Mouse (Mus musculus): ENCODE measurements around the gene Cfap43. TPM values are rescaled to one million over a fixed set of nuclear protein-coding genes. Genes with fewer than 3 reads are reported as not detected.

Cfap43 gene
- polyA plus RNA-seq, 1 experiment from 2014 or later: 0.09 TPM

DNA sequence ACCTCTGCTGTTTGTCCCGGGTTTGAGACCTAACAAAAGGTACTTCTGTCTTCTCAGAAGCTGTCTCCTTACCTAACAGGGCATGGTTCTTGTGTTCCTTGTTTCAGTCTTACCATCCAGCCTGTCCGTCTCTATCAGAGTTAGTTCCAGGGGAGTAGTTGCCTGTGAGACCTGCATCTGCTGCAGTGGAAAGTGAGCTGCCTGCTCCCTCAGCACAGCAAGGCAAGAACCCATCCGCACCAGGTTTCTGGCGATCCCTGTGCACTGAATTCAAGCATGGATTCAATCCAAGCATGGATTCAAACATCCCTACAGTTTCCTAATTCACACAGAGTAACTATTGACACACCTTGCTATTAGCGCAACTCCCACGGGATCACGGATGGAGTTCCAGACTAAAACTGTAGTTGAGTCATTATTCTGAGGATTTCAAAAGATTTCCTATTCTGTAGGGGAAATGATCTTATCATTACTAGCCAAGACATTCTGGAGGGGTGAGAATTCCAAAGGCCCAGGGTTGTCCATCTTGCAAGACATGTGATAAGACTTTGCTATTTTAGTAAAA, 48.9 kb downstream of the Cfap43 start:
- Histone ChIP-seq H3K9me3 (replicated peaks) (no peaks in the 10 kb centered on the region), H3K27me3 (ENCODE audit: low read depth, poor library complexity, severe bottlenecking) (no peaks in the 10 kb centered on the region), H3K36me3 (no peaks in the 10 kb centered on the region), H3K4me3 (no peak overlapping the region), H3K4me1 (peaks cover 21% of the 10 kb centered on the region), H3K27ac (peak overlapping the region; percentile 56; the same call in 1 of the 2 replicates)
- DNase-seq (ENCODE audit: low spot score): no peak
- WGBS: 84% methylated on average over 7 of the region's 7 CpGs

DNA sequence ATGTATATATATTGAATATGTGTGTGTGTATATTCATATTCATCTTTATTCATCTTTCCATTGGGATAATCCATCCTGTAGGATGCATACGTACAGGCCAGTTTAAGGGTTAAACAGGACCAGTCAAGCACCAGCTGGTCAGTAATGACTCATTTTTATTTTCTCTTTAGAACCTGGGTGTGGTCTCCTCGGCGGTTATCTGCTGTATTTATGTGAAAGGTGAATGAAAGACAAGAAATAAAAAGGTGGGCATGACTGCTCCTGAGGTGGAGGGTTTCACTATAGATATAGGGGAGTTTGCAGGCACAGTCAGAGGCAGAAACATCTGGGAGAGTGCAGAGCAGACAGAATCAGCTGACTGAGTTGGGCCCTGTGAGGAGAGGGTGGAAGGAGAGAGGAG, 49.6 kb downstream of the Cfap43 start:
- no peaks in the 10 kb centered on the region for H3K27me3 ChIP-seq (ENCODE audit: low read depth, poor library complexity, severe bottlenecking)
- 69% methylated on average over 3 of the region's 3 CpGs for WGBS
- no peaks in the 10 kb centered on the region for H3K9me3 ChIP-seq (replicated peaks)
- peaks cover 3% of the 10 kb centered on the region for H3K36me3 ChIP-seq
- H3K27ac ChIP-seq: peak overlapping the region; percentile 56; the same call in 1 of the 2 replicates
- H3K4me3 ChIP-seq: no peak overlapping the region
- DNase-seq (ENCODE audit: low spot score): no peak
- H3K4me1 ChIP-seq: peaks cover 27% of the 10 kb centered on the region

DNA sequence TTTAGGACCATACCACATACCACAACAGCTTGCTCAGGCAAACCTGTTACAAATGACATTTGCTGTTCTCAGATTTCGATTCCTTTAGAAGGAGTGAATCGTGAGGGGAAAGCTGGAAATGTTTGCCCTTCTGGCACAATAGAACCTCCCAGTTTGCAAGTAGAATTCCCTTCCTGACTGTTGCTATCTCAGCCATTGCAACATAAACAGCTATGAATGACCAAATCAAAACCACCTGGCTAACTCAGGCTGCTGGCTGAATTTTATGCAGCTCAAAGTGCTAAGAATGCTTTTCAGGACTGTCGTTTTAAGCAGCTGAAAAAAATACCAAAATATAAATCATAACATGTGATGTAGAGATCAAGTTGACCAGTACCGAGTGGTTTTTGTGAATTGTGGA, 50.1 kb downstream of the Cfap43 start:
- Histone ChIP-seq H3K4me1 (peaks cover 27% of the 10 kb centered on the region), H3K27me3 (ENCODE audit: low read depth, poor library complexity, severe bottlenecking) (no peaks in the 10 kb centered on the region), H3K27ac (peak overlapping the region; percentile 56; the same call in 1 of the 2 replicates), H3K9me3 (replicated peaks) (no peaks in the 10 kb centered on the region), H3K4me3 (no peak overlapping the region), H3K36me3 (peaks cover 9% of the 10 kb centered on the region)
- WGBS: 62% methylated on average over 4 of the region's 4 CpGs
- no peak for DNase-seq (ENCODE audit: low spot score)

DNA sequence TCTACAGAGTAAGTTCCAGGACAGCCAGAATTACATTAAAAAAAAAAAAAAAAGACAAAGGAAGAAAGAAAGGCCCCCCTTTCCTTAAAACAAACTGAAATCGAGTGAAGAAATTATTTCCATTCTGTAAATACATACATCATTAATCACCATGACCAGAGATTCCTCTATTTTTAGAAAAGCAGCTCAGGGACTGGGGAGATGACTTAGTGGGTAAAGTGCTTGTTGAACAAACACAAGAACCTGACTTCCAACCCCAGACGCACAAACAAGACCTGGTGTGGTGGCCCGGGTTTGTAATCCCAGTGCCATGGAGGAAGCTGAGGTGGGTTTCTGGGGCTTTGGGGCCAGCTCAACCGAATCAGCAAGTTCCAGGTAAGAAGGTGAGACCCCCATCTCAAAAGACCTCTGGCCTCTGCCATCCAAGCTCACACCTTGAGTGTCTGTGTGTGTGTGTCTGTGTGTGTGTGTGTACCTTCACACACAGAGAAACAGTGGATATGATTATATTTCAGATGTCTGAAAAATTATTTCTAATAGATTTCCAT, 51.4 kb downstream of the Cfap43 start:
- no peak overlapping the region for H3K4me3 ChIP-seq
- no peak for DNase-seq (ENCODE audit: low spot score)
- peaks cover 27% of the 10 kb centered on the region for H3K4me1 ChIP-seq
- no peak overlapping the region for H3K27ac ChIP-seq
- 76% methylated on average over 4 of the region's 4 CpGs for WGBS
- no peaks in the 10 kb centered on the region for H3K27me3 ChIP-seq (ENCODE audit: low read depth, poor library complexity, severe bottlenecking)
- no peaks in the 10 kb centered on the region for H3K9me3 ChIP-seq (replicated peaks)
- peaks cover 20% of the 10 kb centered on the region for H3K36me3 ChIP-seq

DNA sequence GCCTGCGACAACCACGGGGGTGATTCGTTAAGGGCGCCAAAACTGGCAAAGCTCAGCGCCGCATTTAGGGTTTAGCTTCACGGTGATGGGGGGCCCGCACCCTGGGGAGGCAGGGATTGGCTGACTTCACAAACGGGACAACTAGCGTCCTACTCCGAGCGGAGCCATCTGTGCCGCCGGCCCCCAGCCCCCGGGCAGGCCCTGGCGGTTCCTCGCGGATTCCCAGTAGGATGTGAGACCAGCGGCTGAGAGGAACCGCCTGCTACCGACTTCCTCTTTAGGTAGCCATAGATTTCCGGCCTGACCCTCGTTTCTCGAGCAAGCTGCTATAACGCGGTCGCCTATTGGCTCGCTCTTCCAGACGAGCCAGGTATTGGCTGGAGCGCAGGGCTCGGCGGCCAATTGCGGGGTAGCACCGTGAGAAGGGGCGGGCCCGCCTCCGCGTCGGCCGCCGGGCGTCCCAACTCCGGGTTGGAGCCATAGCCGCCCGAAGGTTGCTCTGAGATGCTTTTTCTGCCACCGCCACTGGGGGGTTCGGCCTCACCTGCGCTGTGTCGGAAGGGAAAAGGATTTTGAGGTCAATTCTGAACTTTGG, 53.6 kb downstream of the Cfap43 start, which contains the start of gene Gsto2:
Gene Gsto2, plus strand, starts transcription at position 182 of the 595 bp plus-strand sequence.
- peaks cover 41% of the 10 kb centered on the region for H3K36me3 ChIP-seq
- WGBS: under 1% methylated on average over 49 of the region's 49 CpGs

DNA sequence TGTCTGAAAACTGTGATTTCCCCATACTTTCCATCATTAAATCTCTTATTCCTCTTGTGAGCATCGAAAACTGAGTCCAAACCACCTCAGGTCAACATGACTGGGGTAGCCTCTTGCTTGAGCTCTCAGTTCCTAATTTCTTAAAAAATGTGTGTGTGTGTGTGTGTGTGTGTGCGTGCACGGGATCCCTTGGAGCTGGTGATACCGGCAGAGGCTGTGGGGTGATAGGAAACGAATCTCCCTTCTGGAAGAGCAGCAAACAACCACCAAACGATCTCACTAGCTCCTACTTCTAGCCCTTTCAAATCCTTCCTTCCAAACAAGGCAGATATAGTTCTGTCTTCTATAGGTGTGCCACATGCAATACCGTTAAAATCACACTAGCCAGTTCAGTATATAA, 54.4 kb downstream of the Cfap43 start:
- Histone ChIP-seq H3K27me3 (ENCODE audit: low read depth, poor library complexity, severe bottlenecking) (no peaks in the 10 kb centered on the region), H3K4me3 (peak overlapping the region; percentile 77), H3K4me1 (peaks cover 22% of the 10 kb centered on the region), H3K27ac (peak overlapping the region; percentile 98), H3K9me3 (replicated peaks) (no peaks in the 10 kb centered on the region), H3K36me3 (peaks cover 48% of the 10 kb centered on the region)
- no peak for DNase-seq (ENCODE audit: low spot score)
- WGBS: 82% methylated on average over 7 of the region's 7 CpGs

More for the DNA sequence above, 53.6 kb downstream of the Cfap43 start, which contains the start of gene Gsto2:
- Histone ChIP-seq H3K27ac (peak within 1 kb of the TSS; percentile 98), H3K4me1 (peaks cover 27% of the 10 kb centered on the region), H3K4me3 (peak within 1 kb of the TSS; percentile 77), H3K9me3 (replicated peaks) (no peaks in the 10 kb centered on the region), H3K27me3 (ENCODE audit: low read depth, poor library complexity, severe bottlenecking) (no peaks in the 10 kb centered on the region)
- peak; percentile 96 for DNase-seq (ENCODE audit: low spot score)

DNA sequence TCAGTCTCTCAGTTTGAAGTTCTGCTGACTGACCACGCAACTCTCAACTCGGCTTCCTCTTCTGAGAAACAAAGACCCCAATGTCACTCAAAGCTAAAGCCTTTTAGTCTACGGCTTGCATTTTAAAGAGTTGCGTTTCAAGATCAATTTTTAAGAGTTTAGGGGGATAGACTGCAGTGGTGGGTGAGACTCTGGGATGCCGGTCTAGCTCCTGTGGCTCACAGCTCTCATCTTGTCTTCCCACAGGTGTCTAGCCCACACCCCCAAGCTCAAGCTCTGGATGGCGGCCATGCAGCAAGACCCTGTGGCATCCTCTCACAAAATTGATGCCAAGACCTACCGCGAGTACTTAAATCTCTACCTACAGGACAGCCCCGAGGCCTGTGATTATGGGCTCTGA, 55.0 kb downstream of the Cfap43 start:
- no peak for DNase-seq (ENCODE audit: low spot score)

DNA sequence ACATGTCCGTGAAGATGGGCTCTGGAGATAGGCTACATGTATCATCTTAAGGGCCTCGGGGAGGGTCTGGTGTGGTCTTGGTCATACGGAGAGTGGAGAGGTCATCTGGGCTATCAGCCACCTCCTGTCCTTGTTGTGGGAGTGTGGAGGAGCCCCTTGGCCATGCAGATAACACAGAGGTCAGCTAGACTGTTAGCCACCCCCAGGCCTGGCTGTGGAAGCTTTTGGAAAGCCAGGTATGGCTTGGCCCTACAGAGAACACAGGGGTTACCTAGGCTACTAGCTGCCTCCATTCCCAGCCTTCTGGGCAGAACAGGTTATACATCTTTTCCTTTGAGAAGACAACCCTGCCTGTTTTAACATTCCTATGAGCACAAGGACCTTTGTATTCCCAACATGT, 56.5 kb downstream of the Cfap43 start:
- WGBS: 98% methylated on average over 3 of the region's 3 CpGs
- DNase-seq (ENCODE audit: low spot score): no peak
- Histone ChIP-seq H3K9me3 (replicated peaks) (no peaks in the 10 kb centered on the region), H3K36me3 (peaks cover 70% of the 10 kb centered on the region), H3K27me3 (ENCODE audit: low read depth, poor library complexity, severe bottlenecking) (no peaks in the 10 kb centered on the region), H3K4me1 (peaks cover 7% of the 10 kb centered on the region), H3K27ac (no peak overlapping the region), H3K4me3 (no peak overlapping the region)

More for the DNA sequence above, 55.0 kb downstream of the Cfap43 start:
- no peak overlapping the region for H3K27ac ChIP-seq
- peaks cover 16% of the 10 kb centered on the region for H3K4me1 ChIP-seq
- 96% methylated on average over 9 of the region's 9 CpGs for WGBS
- H3K4me3 ChIP-seq: no peak overlapping the region
- H3K27me3 ChIP-seq (ENCODE audit: low read depth, poor library complexity, severe bottlenecking): no peaks in the 10 kb centered on the region
- no peaks in the 10 kb centered on the region for H3K9me3 ChIP-seq (replicated peaks)
- H3K36me3 ChIP-seq: peaks cover 55% of the 10 kb centered on the region

DNA sequence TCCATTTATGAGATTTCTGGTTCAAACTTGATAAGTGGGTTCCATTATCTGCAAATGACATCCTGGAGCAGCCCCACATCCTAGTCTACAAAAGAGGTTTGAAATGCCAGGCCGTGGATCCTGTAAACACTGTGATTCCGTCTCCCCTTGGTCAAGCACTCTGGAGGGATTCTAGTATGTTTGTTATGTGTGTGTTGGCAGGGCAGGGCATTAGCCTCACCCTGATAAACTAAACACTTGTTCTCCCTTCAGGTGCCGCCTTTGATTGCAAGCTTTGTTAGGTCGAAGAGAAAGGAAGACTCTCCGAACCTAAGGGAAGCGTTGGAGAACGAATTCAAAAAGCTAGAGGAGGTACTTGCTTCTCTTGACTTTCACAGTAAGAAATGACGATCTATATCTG, 59.9 kb downstream of the Cfap43 start:
- peaks cover 66% of the 10 kb centered on the region for H3K36me3 ChIP-seq
- 93% methylated on average over 8 of the region's 8 CpGs for WGBS

DNA sequence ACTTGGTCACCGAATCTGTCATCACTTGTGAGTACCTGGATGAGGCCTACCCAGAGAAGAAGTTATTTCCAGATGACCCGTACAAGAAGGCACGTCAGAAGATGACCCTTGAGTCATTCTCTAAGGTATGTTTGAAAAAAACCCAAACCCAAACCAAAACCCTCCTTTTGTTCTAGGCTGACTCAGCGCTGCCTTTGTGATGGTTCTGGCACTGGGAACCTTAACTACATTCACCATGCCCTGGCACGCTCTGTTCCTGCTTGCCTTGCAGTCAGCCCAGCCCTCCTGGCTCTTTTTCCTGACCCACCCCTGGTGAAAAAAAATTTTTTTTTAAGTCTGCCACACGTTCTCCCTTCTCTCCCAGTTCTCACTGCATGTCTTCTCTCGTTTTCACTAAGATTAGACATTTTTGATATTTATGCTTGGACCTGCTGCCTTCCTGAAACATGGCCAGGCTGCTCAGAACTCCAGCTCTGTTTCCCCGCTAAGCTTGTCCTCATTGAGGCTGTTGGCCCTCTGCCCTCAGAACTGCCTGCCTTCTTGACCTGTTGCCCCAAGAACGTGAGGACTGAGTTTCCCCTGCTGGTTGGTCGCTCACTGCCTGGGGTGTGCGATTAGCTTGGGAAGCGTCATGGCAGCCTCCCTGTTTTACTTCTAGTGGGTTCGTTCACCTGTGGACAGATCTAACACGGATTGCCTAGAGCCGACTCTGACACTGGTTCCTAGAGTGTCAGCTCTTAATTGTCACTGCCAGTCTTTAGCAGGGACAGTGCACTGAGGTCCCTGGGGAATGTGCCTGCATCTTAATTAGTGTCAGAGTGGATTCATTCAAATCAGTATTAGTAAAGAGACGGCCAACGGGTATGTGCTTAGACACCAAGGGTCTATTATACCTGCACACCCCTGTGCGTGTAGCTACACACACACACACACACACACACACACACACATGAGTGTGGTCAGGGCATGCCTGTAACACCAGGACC, 60.8 kb downstream of the Cfap43 start:
- Histone ChIP-seq H3K36me3 (peaks cover 57% of the 10 kb centered on the region), H3K4me3 (no peak overlapping the region)

More for the DNA sequence above, 59.9 kb downstream of the Cfap43 start:
- Histone ChIP-seq H3K27ac (no peak overlapping the region), H3K4me3 (no peak overlapping the region), H3K4me1 (peaks cover 18% of the 10 kb centered on the region), H3K9me3 (replicated peaks) (no peaks in the 10 kb centered on the region), H3K27me3 (ENCODE audit: low read depth, poor library complexity, severe bottlenecking) (no peaks in the 10 kb centered on the region)
- DNase-seq (ENCODE audit: low spot score): no peak

DNA sequence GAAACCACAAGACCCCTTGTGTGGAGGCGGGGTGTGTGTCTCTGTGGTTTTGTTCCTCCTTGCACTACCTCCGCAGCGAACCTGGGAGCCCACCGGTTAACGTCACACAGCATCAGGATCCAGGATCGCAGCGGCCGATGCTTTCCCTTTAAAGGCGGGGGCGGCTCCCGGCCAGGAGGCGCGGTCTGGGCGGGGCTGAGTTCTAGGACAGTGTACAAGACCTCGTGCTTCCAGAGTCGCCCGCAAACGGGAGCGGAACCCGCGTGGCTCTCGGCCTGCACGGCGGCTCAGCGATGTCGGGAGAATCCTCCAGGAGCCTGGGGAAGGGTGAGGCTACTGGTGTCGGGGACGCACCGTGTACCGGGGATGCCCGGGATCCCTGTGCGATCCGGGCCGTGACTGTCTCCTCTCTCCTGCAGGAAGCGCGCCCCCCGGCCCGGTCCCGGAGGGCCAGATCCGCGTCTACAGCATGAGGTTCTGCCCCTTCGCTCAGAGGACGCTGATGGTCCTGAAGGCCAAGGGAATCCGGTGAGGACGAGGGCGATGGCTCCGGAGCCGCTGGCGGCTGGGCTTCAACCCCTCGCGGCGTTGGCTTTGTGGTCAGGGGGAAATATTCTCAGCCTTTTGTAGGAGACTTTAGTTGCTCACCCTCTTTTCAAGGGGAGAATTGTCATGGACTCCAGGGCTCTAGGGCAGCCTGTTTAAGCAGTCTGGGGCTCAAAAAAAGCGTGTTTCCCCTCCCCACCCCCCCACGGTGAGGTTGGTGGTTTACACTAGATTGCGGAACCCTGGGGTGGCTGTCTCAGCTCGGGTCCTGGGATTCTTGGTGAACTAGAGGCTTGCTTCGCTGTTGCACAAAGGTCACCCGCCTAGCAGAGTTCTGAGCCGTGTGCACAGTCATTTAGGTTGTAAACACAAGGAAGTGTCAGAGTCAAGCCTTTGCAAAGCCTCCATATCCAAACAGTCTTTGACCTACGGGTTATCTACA, 64.0 kb downstream of the Cfap43 start, which contains the start of gene Gsto1:
Gene Gsto1, plus strand, starts transcription at position 175 of the 988 bp plus-strand sequence.
- Histone ChIP-seq H3K27ac (peak within 1 kb of the TSS; percentile 92), H3K36me3 (peaks cover 28% of the 10 kb centered on the region), H3K27me3 (ENCODE audit: low read depth, poor library complexity, severe bottlenecking) (no peaks in the 10 kb centered on the region), H3K4me3 (peak within 1 kb of the TSS; percentile 79), H3K9me3 (replicated peaks) (no peaks in the 10 kb centered on the region), H3K4me1 (peaks cover 29% of the 10 kb centered on the region)
- under 1% methylated on average over 60 of the region's 60 CpGs for WGBS
- peak; percentile 93 for DNase-seq (ENCODE audit: low spot score)

More for the DNA sequence above, 60.8 kb downstream of the Cfap43 start:
- no peak for DNase-seq (ENCODE audit: low spot score)
- Histone ChIP-seq H3K4me1 (peaks cover 26% of the 10 kb centered on the region), H3K27ac (no peak overlapping the region), H3K9me3 (replicated peaks) (no peaks in the 10 kb centered on the region), H3K27me3 (ENCODE audit: low read depth, poor library complexity, severe bottlenecking) (no peaks in the 10 kb centered on the region)
- 88% methylated on average over 18 of the region's 18 CpGs for WGBS
